Mouse (Mus musculus): ENCODE results near the gene Txk. TPM values are rescaled to one million over a fixed set of nuclear protein-coding genes. Genes with fewer than 3 reads are reported as not detected.

The Txk gene
- polyA plus RNA-seq, 1 experiment from 2014 or later = 0.74 TPM

- no peak overlapping the region for H3K27ac ChIP-seq
- no peak overlapping the region for H3K9ac ChIP-seq
- H3K4me3 ChIP-seq = no peak overlapping the region
- 64% methylated on average over 8 of the region's 8 CpGs for WGBS
- no peak for ATAC-seq (ENCODE audit: borderline replicate concordance, extremely low read depth, low FRiP score, low TSS enrichment)
- no peaks in the 10 kb centered on the region for H3K9me3 ChIP-seq
- H3K27me3 ChIP-seq = no peaks in the 10 kb centered on the region
- H3K4me1 ChIP-seq = peaks cover 9% of the 10 kb centered on the region; the same call in 1 of the 2 replicates
- H3K36me3 ChIP-seq = no peaks in the 10 kb centered on the region
- H3K4me2 ChIP-seq = no peak overlapping the region
These were observed 81.4 kb downstream of the Txk start for GRCm38 (mm10) chr5:72671017-72671699.

- 81% methylated on average over 9 of the region's 9 CpGs for WGBS
- Histone ChIP-seq H3K4me1 (no peaks in the 10 kb centered on the region), H3K9ac (no peak overlapping the region), H3K27me3 (no peaks in the 10 kb centered on the region), H3K4me3 (no peak overlapping the region), H3K9me3 (no peaks in the 10 kb centered on the region), H3K4me2 (no peak overlapping the region), H3K36me3 (no peaks in the 10 kb centered on the region), H3K27ac (no peak overlapping the region)
- ATAC-seq (ENCODE audit: borderline replicate concordance, extremely low read depth, low FRiP score, low TSS enrichment) = no peak
These were observed 84.2 kb downstream of the Txk start for GRCm38 (mm10) chr5:72668351-72668750.

- Histone ChIP-seq H3K4me3 (no peak overlapping the region), H3K4me1 (no peaks in the 10 kb centered on the region), H3K27ac (no peak overlapping the region), H3K9ac (no peak overlapping the region), H3K27me3 (no peaks in the 10 kb centered on the region), H3K4me2 (no peak overlapping the region), H3K36me3 (no peaks in the 10 kb centered on the region), H3K9me3 (no peaks in the 10 kb centered on the region)
- ATAC-seq (ENCODE audit: borderline replicate concordance, extremely low read depth, low FRiP score, low TSS enrichment) = no peak
- 78% methylated on average over 7 of the region's 7 CpGs for WGBS
These were observed 86.1 kb downstream of the Txk start for GRCm38 (mm10) chr5:72666428-72666827.

GRCm38 (mm10) chr5:72665281-72665680 lies 87.3 kb downstream of the Txk start:
- no peaks in the 10 kb centered on the region for H3K4me1 ChIP-seq
- no peak overlapping the region for H3K9ac ChIP-seq
- H3K4me3 ChIP-seq = no peak overlapping the region
- no peak for ATAC-seq (ENCODE audit: borderline replicate concordance, extremely low read depth, low FRiP score, low TSS enrichment)
- H3K27ac ChIP-seq = no peak overlapping the region
- no peaks in the 10 kb centered on the region for H3K9me3 ChIP-seq
- H3K36me3 ChIP-seq = no peaks in the 10 kb centered on the region
- 25% methylated on average over 5 of the region's 5 CpGs for WGBS
- no peak overlapping the region for H3K4me2 ChIP-seq
- H3K27me3 ChIP-seq = no peaks in the 10 kb centered on the region

- Histone ChIP-seq H3K4me1 (no peaks in the 10 kb centered on the region), H3K9ac (no peak overlapping the region), H3K27me3 (no peaks in the 10 kb centered on the region), H3K36me3 (no peaks in the 10 kb centered on the region), H3K27ac (no peak overlapping the region), H3K4me2 (no peak overlapping the region), H3K4me3 (no peak overlapping the region), H3K9me3 (no peaks in the 10 kb centered on the region)
- no peak for ATAC-seq (ENCODE audit: borderline replicate concordance, extremely low read depth, low FRiP score, low TSS enrichment)
- 39% methylated on average over 3 of the region's 3 CpGs for WGBS
These were observed 87.7 kb downstream of the Txk start for GRCm38 (mm10) chr5:72664854-72665253.

GRCm38 (mm10) chr5:72664126-72664525 lies 88.5 kb downstream of the Txk start:
- Histone ChIP-seq H3K27me3 (no peaks in the 10 kb centered on the region), H3K36me3 (no peaks in the 10 kb centered on the region), H3K4me2 (no peak overlapping the region), H3K4me3 (no peak overlapping the region), H3K27ac (no peak overlapping the region), H3K9me3 (no peaks in the 10 kb centered on the region), H3K9ac (no peak overlapping the region), H3K4me1 (no peaks in the 10 kb centered on the region)
- 70% methylated on average over 5 of the region's 5 CpGs for WGBS
- ATAC-seq (ENCODE audit: borderline replicate concordance, extremely low read depth, low FRiP score, low TSS enrichment) = no peak

GRCm38 (mm10) chr5:72661051-72661781 lies 91.4 kb downstream of the Txk start:
- H3K36me3 ChIP-seq = no peaks in the 10 kb centered on the region
- H3K27ac ChIP-seq = no peak overlapping the region
- no peak overlapping the region for H3K9ac ChIP-seq
- no peaks in the 10 kb centered on the region for H3K9me3 ChIP-seq
- no peaks in the 10 kb centered on the region for H3K27me3 ChIP-seq
- H3K4me3 ChIP-seq = no peak overlapping the region
- 69% methylated on average over 6 of the region's 6 CpGs for WGBS
- no peaks in the 10 kb centered on the region for H3K4me1 ChIP-seq
- H3K4me2 ChIP-seq = no peak overlapping the region
- ATAC-seq (ENCODE audit: borderline replicate concordance, extremely low read depth, low FRiP score, low TSS enrichment) = no peak

- H3K36me3 ChIP-seq = no peaks in the 10 kb centered on the region
- no peaks in the 10 kb centered on the region for H3K4me1 ChIP-seq
- H3K27me3 ChIP-seq = no peaks in the 10 kb centered on the region
- no peak overlapping the region for H3K4me2 ChIP-seq
- H3K4me3 ChIP-seq = no peak overlapping the region
- no peaks in the 10 kb centered on the region for H3K9me3 ChIP-seq
- no peak overlapping the region for H3K27ac ChIP-seq
- H3K9ac ChIP-seq = no peak overlapping the region
- WGBS = 70% methylated on average over 13 of the region's 13 CpGs
- ATAC-seq (ENCODE audit: borderline replicate concordance, extremely low read depth, low FRiP score, low TSS enrichment) = no peak
These were observed 94.2 kb downstream of the Txk start for GRCm38 (mm10) chr5:72658375-72658774.

- no peak overlapping the region for H3K4me2 ChIP-seq
- WGBS = 55% methylated on average over 7 of the region's 7 CpGs
- H3K27me3 ChIP-seq = no peaks in the 10 kb centered on the region
- H3K9ac ChIP-seq = no peak overlapping the region
- no peaks in the 10 kb centered on the region for H3K9me3 ChIP-seq
- ATAC-seq (ENCODE audit: borderline replicate concordance, extremely low read depth, low FRiP score, low TSS enrichment) = no peak
- no peaks in the 10 kb centered on the region for H3K36me3 ChIP-seq
- H3K27ac ChIP-seq = no peak overlapping the region
- no peak overlapping the region for H3K4me3 ChIP-seq
- H3K4me1 ChIP-seq = no peaks in the 10 kb centered on the region
These were observed 96.2 kb downstream of the Txk start for GRCm38 (mm10) chr5:72656270-72656791.

- no peak overlapping the region for H3K4me2 ChIP-seq
- H3K4me3 ChIP-seq = no peak overlapping the region
- peaks cover 1% of the 10 kb centered on the region; the same call in 1 of the 2 replicates for H3K4me1 ChIP-seq
- peaks cover 2% of the 10 kb centered on the region; the same call in 1 of the 2 replicates for H3K27me3 ChIP-seq
- H3K36me3 ChIP-seq = no peaks in the 10 kb centered on the region
- H3K9me3 ChIP-seq = no peaks in the 10 kb centered on the region
- no peak overlapping the region for H3K27ac ChIP-seq
- H3K9ac ChIP-seq = no peak overlapping the region
- WGBS = 41% methylated on average over 10 of the region's 10 CpGs
- ATAC-seq (ENCODE audit: borderline replicate concordance, extremely low read depth, low FRiP score, low TSS enrichment) = no peak
These were observed 99.4 kb downstream of the Txk start for GRCm38 (mm10) chr5:72653068-72653674.

- peaks cover 11% of the 10 kb centered on the region; the same call in 1 of the 2 replicates for H3K4me1 ChIP-seq
- H3K36me3 ChIP-seq = no peaks in the 10 kb centered on the region
- peaks cover 26% of the 10 kb centered on the region for H3K27me3 ChIP-seq
- H3K4me2 ChIP-seq = no peak overlapping the region
- WGBS = 73% methylated on average over 9 of the region's 9 CpGs
- no peak for ATAC-seq (ENCODE audit: borderline replicate concordance, extremely low read depth, low FRiP score, low TSS enrichment)
- H3K4me3 ChIP-seq = no peak overlapping the region
- H3K9me3 ChIP-seq = no peaks in the 10 kb centered on the region
- no peak overlapping the region for H3K27ac ChIP-seq
- H3K9ac ChIP-seq = no peak overlapping the region
These were observed 103.4 kb downstream of the Txk start for GRCm38 (mm10) chr5:72648987-72649735.

All from lung, embryonic 15.5 days (tissue).